ENCODE assay signal across 12 mouse cellular contexts in the genomic region with DNA sequence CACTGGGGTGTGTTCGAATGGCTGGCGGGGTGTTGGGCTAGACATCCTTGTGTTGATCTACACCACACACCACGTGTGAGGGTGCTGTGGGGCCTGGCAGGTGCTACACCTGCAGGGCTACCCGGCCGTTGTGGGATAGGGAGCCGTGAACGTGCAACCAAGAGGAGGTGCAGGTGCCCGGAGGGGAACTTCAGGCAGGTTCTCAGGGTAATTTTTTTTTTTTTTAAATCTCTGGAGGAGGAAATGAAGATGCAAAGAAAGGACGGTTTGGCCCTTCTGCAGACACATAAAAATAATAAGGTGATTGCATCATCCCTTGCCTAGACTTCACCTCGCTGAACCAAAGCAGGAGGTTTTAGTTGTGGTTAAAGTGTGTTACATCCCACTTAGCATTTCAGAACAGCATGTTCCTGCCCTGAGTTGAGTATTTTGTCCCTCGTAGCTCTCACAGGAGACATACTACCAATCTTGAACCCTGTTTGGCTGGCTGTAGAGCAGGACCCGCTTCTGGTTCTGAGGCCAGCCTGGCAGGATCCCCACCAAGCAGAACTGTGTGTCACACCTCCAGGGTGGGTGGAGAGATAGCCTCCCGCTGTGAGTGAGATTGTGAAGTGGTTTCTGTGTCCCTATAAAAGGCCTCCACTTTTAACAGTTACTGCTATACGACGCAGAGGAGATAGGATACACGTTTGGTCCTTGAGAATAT. TPM values are rescaled to one million over a fixed set of nuclear protein-coding genes. Genes with fewer than 3 reads are reported as not detected.
DNase-seq lines count a peak whose midpoint lies in the region; ATAC-seq and TF ChIP-seq lines count a peak whose summit lies in the region.
"Had no signal": no experiment of that assay in that cellular context is flagged by ENCODE, and none has a peak within 500 bp of the region (broad histone marks: within the 10 kb centered on the region; RNA-seq: fewer than 3 reads in every experiment).

No protein-coding gene starts in this region.

- no peak overlapping the region for H3K4me2 ChIP-seq in liver, postnatal 0 days (ENCODE audit: low read depth, low read length)
- H3K4me2 ChIP-seq in midbrain, embryonic 11.5 days = no peak overlapping the region
- H3K4me2 ChIP-seq: hindbrain, embryonic 15.5 days; limb, embryonic 13.5 days; midbrain, embryonic 12.5 days had no signal

- peak overlapping the region; percentile 75 for H3K27ac ChIP-seq in MEL (ENCODE audit: control insufficient read depth, low read depth, low read length)
- H3K27ac ChIP-seq in liver, postnatal 0 days (ENCODE audit: low read depth) = peak overlapping the region; percentile 48; the same call in 1 of the 2 replicates
- no peak overlapping the region for H3K27ac ChIP-seq in midbrain, embryonic 11.5 days (ENCODE audit: low read depth, low read length)
- H3K27ac ChIP-seq: hindbrain, embryonic 15.5 days; limb, embryonic 13.5 days; midbrain, embryonic 12.5 days had no signal

- TF ChIP-seq CTCF in MEL (IDR thresholded peaks at IDR 0.05 in 2 of 3, conservative IDR thresholded peaks at IDR 0.05 in 1 of 3; ENCODE audit: control insufficient read depth in 1 of 3, insufficient read depth in 1 of 3, low read depth in 2 of 3, low read length in 3 of 3, poor library complexity in 1 of 3, severe bottlenecking in 1 of 3) = no peak
- no peak for TF ChIP-seq CTCF in liver, postnatal 0 days (IDR thresholded peaks at IDR 0.05; ENCODE audit: low read depth)

- H3K9ac ChIP-seq in MEL (ENCODE audit: control insufficient read depth, low read depth, low read length, poor library complexity, severe bottlenecking) = 0 out of 2 replicates have a peak overlapping the region, but pooled peaks have one; percentile 18
- 0 out of 2 replicates have a peak overlapping the region, but pooled peaks have one; percentile 9 for H3K9ac ChIP-seq in liver, postnatal 0 days (replicated peaks)
- H3K9ac ChIP-seq in midbrain, embryonic 11.5 days (ENCODE audit: low read length) = no peak overlapping the region
- H3K9ac ChIP-seq: hindbrain, embryonic 15.5 days; limb, embryonic 13.5 days; midbrain, embryonic 12.5 days had no signal

- TF ChIP-seq EP300 in MEL (IDR thresholded peaks at IDR 0.05; ENCODE audit: low read depth in 1 of 2, low read length in 2 of 2) = peak; percentile 10 to 35; a peak in 3 of 4 replicates
- no peak for TF ChIP-seq EP300 in liver, postnatal 0 days (IDR thresholded peaks at IDR 0.05; ENCODE audit: low read depth)

- no peak for TF ChIP-seq RAD21 in MEL (IDR thresholded peaks at IDR 0.05; ENCODE audit: low read depth, low read length)

- 54% methylated on average over 16 of the region's 16 CpGs for WGBS in liver, postnatal 0 days (ENCODE audit: insufficient replicate concordance)
- 88% methylated on average over 16 of the region's 16 CpGs for whole genome bisulfite sequencing in midbrain, embryonic 11.5 days

- H3K27me3 ChIP-seq in MEL (ENCODE audit: control insufficient read depth in 1 of 2, insufficient read depth in 2 of 2, low read length in 2 of 2) = no peaks in the 10 kb centered on the region
- H3K27me3 ChIP-seq in liver, postnatal 0 days (ENCODE audit: insufficient read depth, low read length) = no peaks in the 10 kb centered on the region
- H3K27me3 ChIP-seq in midbrain, embryonic 11.5 days (ENCODE audit: control insufficient read depth, insufficient read depth, low read length) = no peaks in the 10 kb centered on the region
- H3K27me3 ChIP-seq: hindbrain, embryonic 15.5 days; limb, embryonic 13.5 days; midbrain, embryonic 12.5 days had no signal

- TF ChIP-seq POLR2A in MEL (IDR thresholded peaks at IDR 0.05; ENCODE audit: control insufficient read depth in 1 of 2, insufficient read depth in 1 of 2, low read depth in 1 of 2, low read length in 2 of 2, poor library complexity in 1 of 2) = no peak

- peak; percentile 21 for ATAC-seq in liver, postnatal 0 days
- ATAC-seq in midbrain, embryonic 11.5 days (ENCODE audit: low FRiP score) = no peak

- peak; percentile 19 for DNase-seq in lung, postnatal 36 days
- no peak for DNase-seq in lung, postnatal 4 days
- peak; percentile 50 for DNase-seq in MEL (ENCODE audit: low read depth, low spot score)
- no peak for DNase-seq in liver, postnatal 0 days
- peak; percentile 76 for DNase-seq in thymus, postnatal 25 days
- no peak for DNase-seq in midbrain, embryonic 11.5 days (ENCODE audit: low spot score, missing footprints)
- no peak for DNase-seq in retina, embryonic 14.5 days (ENCODE audit: low spot score)
- DNase-seq: right cerebral cortex, adult 18-20 months had no signal

- no peak overlapping the region for H3K4me3 ChIP-seq in MEL (ENCODE audit: control insufficient read depth in 1 of 2, insufficient read depth in 1 of 2, low read depth in 2 of 2, low read length in 2 of 2)
- H3K4me3 ChIP-seq in liver, postnatal 0 days (ENCODE audit: low read depth, low read length) = no peak overlapping the region
- H3K4me3 ChIP-seq in midbrain, embryonic 11.5 days (ENCODE audit: low read depth, low read length) = no peak overlapping the region
- H3K4me3 ChIP-seq: embryonic facial prominence, embryonic 10.5 days; hindbrain, embryonic 15.5 days; limb, embryonic 13.5 days; midbrain, embryonic 12.5 days had no signal

- peaks cover 0 to 8% of the 10 kb centered on the region in 2 experiments; a peak in 2 of 4 replicates for H3K36me3 ChIP-seq in MEL (ENCODE audit: control insufficient read depth in 1 of 2, insufficient read depth in 2 of 2, low read length in 2 of 2)
- H3K36me3 ChIP-seq in liver, postnatal 0 days (replicated peaks; ENCODE audit: insufficient read depth, low read length) = peaks cover 26% of the 10 kb centered on the region
- no peaks in the 10 kb centered on the region; the same call in 1 of the 2 replicates for H3K36me3 ChIP-seq in midbrain, embryonic 11.5 days (ENCODE audit: control insufficient read depth, insufficient read depth, low read length)
- H3K36me3 ChIP-seq: hindbrain, embryonic 15.5 days had no signal

- peaks cover 2 to 19% of the 10 kb centered on the region in 2 experiments; a peak in 3 of 4 replicates for H3K4me1 ChIP-seq in MEL (ENCODE audit: control insufficient read depth in 1 of 2, insufficient read depth in 2 of 2, low read length in 2 of 2)
- peaks cover 36% of the 10 kb centered on the region for H3K4me1 ChIP-seq in liver, postnatal 0 days (ENCODE audit: insufficient read depth)
- H3K4me1 ChIP-seq in midbrain, embryonic 11.5 days (ENCODE audit: control insufficient read depth, insufficient read depth, low read length) = 0 out of 2 replicates have a peak, but pooled peaks cover 2% of the 10 kb centered on the region

- no peaks in the 10 kb centered on the region for H3K9me3 ChIP-seq in MEL (replicated peaks; ENCODE audit: insufficient read depth, low read length)
- no peaks in the 10 kb centered on the region for H3K9me3 ChIP-seq in liver, postnatal 0 days (ENCODE audit: low read length)
- H3K9me3 ChIP-seq in midbrain, embryonic 11.5 days (ENCODE audit: control insufficient read depth, low read length) = no peaks in the 10 kb centered on the region
- H3K9me3 ChIP-seq: embryonic facial prominence, embryonic 10.5 days; hindbrain, embryonic 15.5 days; limb, embryonic 13.5 days; midbrain, embryonic 12.5 days had no signal

- H3K79me2 ChIP-seq in MEL (ENCODE audit: control insufficient read depth, insufficient read depth, low read length, poor library complexity) = no peaks in the 10 kb centered on the region

TF ChIP-seq in MEL, 35 proteins besides CTCF, POLR2A, EP300 and RAD21 (continues in another document):
- TF ChIP-seq ZNF384 (IDR thresholded peaks at IDR 0.05; ENCODE audit: low read depth, low read length) (peak; percentile 55), NELFE (IDR thresholded peaks at IDR 0.05; ENCODE audit: low read depth, low read length) (no peak), CHD2 (IDR thresholded peaks at IDR 0.05; ENCODE audit: low read length) (no peak), KAT2A (conservative IDR thresholded peaks at IDR 0.05; ENCODE audit: low read depth, low read length) (no peak), NRF1 (IDR thresholded peaks at IDR 0.05; ENCODE audit: insufficient read depth, low read depth, low read length, poor library complexity, severe bottlenecking) (no peak), UBTF (IDR thresholded peaks at IDR 0.05; ENCODE audit: borderline replicate concordance, insufficient read depth, low read depth, low read length) (no peak), MYC (IDR thresholded peaks at IDR 0.05; ENCODE audit: low read depth, low read length) (no peak), E2F4 (IDR thresholded peaks at IDR 0.05; ENCODE audit: borderline replicate concordance, low read depth, low read length) (no peak), SMC3 (IDR thresholded peaks at IDR 0.05; ENCODE audit: low read depth, low read length) (no peak), MEF2A (IDR thresholded peaks at IDR 0.05; ENCODE audit: extremely low read depth, insufficient replicate concordance, low read depth, low read length, poor library complexity, severe bottlenecking) (no peak), POLR2AphosphoS2 (IDR thresholded peaks at IDR 0.05; ENCODE audit: low read length) (no peak), MAZ (IDR thresholded peaks at IDR 0.05; ENCODE audit: low read depth, low read length) (no peak), CHD1 (IDR thresholded peaks at IDR 0.05; ENCODE audit: low read depth, low read length) (no peak), GATA1 (IDR thresholded peaks at IDR 0.05; ENCODE audit: low read depth, low read length) (peak; percentile 57), POLR2AphosphoS5 (IDR thresholded peaks at IDR 0.05; ENCODE audit: borderline replicate concordance, low read depth, low read length) (no peak), TAL1 (IDR thresholded peaks at IDR 0.05; ENCODE audit: low read length) (no peak), RCOR1 (IDR thresholded peaks at IDR 0.05; ENCODE audit: low read depth, low read length) (no peak; the same call in 1 of the 2 replicates), HCFC1 (IDR thresholded peaks at IDR 0.05; ENCODE audit: low read depth, low read length) (no peak), TCF12 (IDR thresholded peaks at IDR 0.05; ENCODE audit: low read depth, low read length) (peak; percentile 13; the same call in 1 of the 2 replicates), MAX (IDR thresholded peaks at IDR 0.05; ENCODE audit: low read length) (no peak), ETS1 (IDR thresholded peaks at IDR 0.05; ENCODE audit: low read depth, low read length) (peak; percentile 21; the same call in 1 of the 2 replicates), ZKSCAN1 (IDR thresholded peaks at IDR 0.05; ENCODE audit: low read depth, low read length) (no peak), JUND (IDR thresholded peaks at IDR 0.05; ENCODE audit: low read depth, low read length) (no peak)

RNA-seq across cellular contexts. Expression of gene Bcl2l11, which starts 27.2 kb away (rescaled TPM):
- 1.6 and 2.3 TPM in 2 replicates for total RNA-seq in MEL (2012; rRNA removed)
- 1 to 10 TPM in 1 of 2 experiments, not detected in 1; 6.3 TPM for polyA plus RNA-seq in MEL (2012; ENCODE audit: insufficient read depth in 1 of 2, insufficient read length in 2 of 2, low read depth in 1 of 2, low replicate concordance in 2 of 2, missing spikeins in 1 of 2)
- 6.4 and 6.5 TPM in 2 replicates for polyA plus RNA-seq in liver, postnatal 0 days (2015; fragmentation: Nextera tagmentation; extraction: Ambion mirVana)
- 15.1 and 16.9 TPM in 2 replicates for polyA plus RNA-seq in midbrain, embryonic 11.5 days (2014; fragmentation: Nextera tagmentation; extraction: Ambion mirVana)

Comparison
In these comparisons a context has a peak if more than half of its experiments do, and no peak if none do; other contexts are left out.
1. DNase-seq: peak in lung, postnatal 36 days (single experiment), MEL (single experiment) and thymus, postnatal 25 days (single experiment); none in lung, postnatal 4 days (0 of 2), liver, postnatal 0 days (single experiment), midbrain, embryonic 11.5 days (single experiment) and retina, embryonic 14.5 days (single experiment).